Mouse (Mus musculus) heart, embryonic 11.5 days (tissue): ENCODE measurements around the gene Fam160b1. TPM values are rescaled to one million over a fixed set of nuclear protein-coding genes. Genes with fewer than 3 reads are reported as not detected.
A peak's percentile ranks its signal among the peaks of the same experiment; 100 is the strongest.

Experiments
- ATAC-seq: fragments of 200-750 bp; cut with Nextera tagmentation; replicated peaks from 2 replicates; pipeline ENCODE4 v1.8.0; 2017; ENCODE audit warnings: moderate library complexity; ENCODE audit not compliant: insufficient number of reproducible peaks, low FRiP score, low TSS enrichment
- H3K27ac ChIP-seq: fragments of 300-500 bp; sonication (generic); 2 replicates; pipeline ENCODE4 v1.5.1; 2014; ENCODE audit warnings: mild to moderate bottlenecking, low read depth, low read length
- H3K27me3 ChIP-seq: fragments of 300-500 bp; sonication (generic); 2 replicates; pipeline ENCODE4 v1.6.1; 2014; ENCODE audit warnings: mild to moderate bottlenecking, low read length, mixed read lengths; ENCODE audit not compliant: control insufficient read depth, insufficient read depth
- H3K36me3 ChIP-seq: fragments of 300-500 bp; sonication (generic); 2 replicates; pipeline ENCODE4 v1.6.1; 2014; ENCODE audit warnings: mild to moderate bottlenecking, low read length, moderate library complexity, mixed read lengths; ENCODE audit not compliant: control insufficient read depth, insufficient read depth
- H3K4me1 ChIP-seq: fragments of 300-500 bp; sonication (generic); 2 replicates; pipeline ENCODE4 v1.6.1; 2014; ENCODE audit warnings: low read length; ENCODE audit not compliant: control insufficient read depth, insufficient read depth
- H3K4me2 ChIP-seq: fragments of 300-500 bp; sonication (generic); 2 replicates; pipeline ENCODE4 v1.6.1; 2014; ENCODE audit warnings: mild to moderate bottlenecking, moderate library complexity
- H3K4me3 ChIP-seq: fragments of 300-500 bp; sonication (generic); 2 replicates; pipeline ENCODE4 v1.5.1; 2014; ENCODE audit warnings: low read depth, low read length
- H3K9ac ChIP-seq: fragments of 300-500 bp; sonication (generic); 2 replicates; pipeline ENCODE4 v1.6.1; 2014; ENCODE audit warnings: mild to moderate bottlenecking, low read depth, low read length, moderate library complexity
- H3K9me3 ChIP-seq: fragments of 300-500 bp; sonication (generic); replicated peaks from 2 replicates; pipeline ENCODE4 v1.6.1; 2016; ENCODE audit warnings: low read length; ENCODE audit not compliant: control insufficient read depth
- WGBS: fragments of 180-500 bp; shearing (Covaris S2); extraction: QIAGEN DNeasy Blood & Tissue Kit; methylation state at CpG from one replicate; pipeline ENCODE4 v1.1.7; 2014; ENCODE audit not compliant: insufficient replicate concordance; 5-methylcytosine and 5-hydroxymethylcytosine counted together
- polyA plus RNA-seq: library from polyadenylated mRNA; unstranded; fragments of >200 nt; fragmentation: Nextera tagmentation; extraction: Ambion mirVana; gene quantifications from 2 replicates; pipeline ENCODE4 v1.2.1, GENCODE M21; 2014

The Fam160b1 gene
- polyA plus RNA-seq, 1 experiment from 2014 or later, result 11.8 TPM

DNA sequence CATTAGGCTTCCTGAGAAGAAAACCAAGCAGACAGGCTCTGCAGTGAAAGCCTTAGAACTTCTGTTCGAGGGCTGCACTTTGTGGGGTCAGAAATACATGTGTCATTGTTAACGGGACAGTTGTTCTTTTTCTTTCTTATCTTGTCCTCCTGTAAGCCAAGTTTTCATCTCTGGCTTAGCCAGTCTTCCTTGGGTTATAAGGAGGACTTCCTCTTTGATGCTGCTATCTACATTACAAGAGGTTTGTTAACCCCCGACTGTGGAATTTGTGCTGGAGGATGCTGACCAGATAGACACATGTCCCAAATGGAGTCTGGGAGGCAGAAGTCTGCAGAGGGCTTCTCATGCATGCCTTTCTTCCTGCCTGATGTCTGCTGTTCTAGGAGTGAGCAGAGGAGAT, 52.7 kb downstream of the Fam160b1 start:
- Histone ChIP-seq H3K27ac (no peak overlapping the region), H3K4me3 (no peak overlapping the region), H3K4me2 (no peak overlapping the region), H3K9ac (no peak overlapping the region), H3K4me1 (peaks cover 12% of the 10 kb centered on the region), H3K36me3 (no peaks in the 10 kb centered on the region), H3K9me3 (no peaks in the 10 kb centered on the region), H3K27me3 (no peaks in the 10 kb centered on the region)
- 11% methylated on average over 3 of the region's 3 CpGs for WGBS
- no peak for ATAC-seq

GRCm38 (mm10) chr19:57413918-57414317, 53.4 kb downstream of the Fam160b1 start:
- WGBS, result 75% methylated on average over 6 of the region's 6 CpGs
- no peaks in the 10 kb centered on the region for H3K9me3 ChIP-seq
- no peaks in the 10 kb centered on the region for H3K27me3 ChIP-seq
- peaks cover 12% of the 10 kb centered on the region for H3K4me1 ChIP-seq
- ATAC-seq, result no peak
- no peak overlapping the region for H3K4me2 ChIP-seq
- no peak overlapping the region for H3K27ac ChIP-seq
- H3K9ac ChIP-seq, result no peak overlapping the region
- H3K36me3 ChIP-seq, result no peaks in the 10 kb centered on the region
- no peak overlapping the region for H3K4me3 ChIP-seq

DNA sequence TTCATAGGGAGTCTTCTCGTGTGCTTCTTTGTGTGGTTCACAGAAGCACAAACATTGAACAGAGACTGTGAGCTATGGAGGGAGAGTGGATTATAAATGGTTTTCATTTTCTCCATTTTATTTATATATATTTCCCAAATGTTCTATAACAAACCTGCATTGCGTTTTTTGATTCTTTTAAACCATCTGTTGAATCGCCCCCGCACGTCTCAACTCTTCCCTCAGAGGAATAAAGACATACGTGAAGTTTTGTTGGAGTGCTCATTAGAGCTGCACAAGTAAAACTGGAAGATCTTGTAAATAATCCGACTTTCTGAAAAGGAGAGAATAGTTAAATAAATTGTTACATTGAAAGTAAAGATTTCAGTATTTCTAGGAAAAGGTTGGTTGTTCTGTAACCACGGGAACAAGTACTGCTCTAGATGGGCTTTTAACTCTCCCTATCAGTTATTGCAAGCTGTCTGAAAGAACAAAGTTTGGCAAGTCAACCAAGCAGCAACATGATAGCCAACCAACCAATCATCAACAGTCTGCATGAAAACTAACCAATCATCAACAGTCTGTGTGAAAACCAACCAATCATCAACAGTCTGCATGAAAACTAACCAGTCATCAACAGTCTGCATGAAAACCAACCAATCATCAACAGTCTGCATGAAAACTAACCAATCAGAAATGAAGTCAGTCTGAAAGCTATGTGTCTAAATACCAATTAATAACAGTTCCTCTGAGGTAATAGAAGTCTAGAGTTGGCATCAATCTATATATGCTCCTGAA, 54.7 kb downstream of the Fam160b1 start:
- H3K9me3 ChIP-seq, result no peaks in the 10 kb centered on the region
- H3K9ac ChIP-seq, result no peak overlapping the region
- H3K4me1 ChIP-seq, result peaks cover 12% of the 10 kb centered on the region
- H3K36me3 ChIP-seq, result no peaks in the 10 kb centered on the region
- no peaks in the 10 kb centered on the region for H3K27me3 ChIP-seq
- H3K4me3 ChIP-seq, result no peak overlapping the region
- 84% methylated on average over 8 of the region's 8 CpGs for WGBS
- no peak for ATAC-seq
- no peak overlapping the region for H3K4me2 ChIP-seq
- H3K27ac ChIP-seq, result no peak overlapping the region

GRCm38 (mm10) chr19:57417800-57418580, 57.5 kb downstream of the Fam160b1 start:
- Histone ChIP-seq H3K27ac (no peak overlapping the region), H3K4me3 (peak overlapping the region; percentile 19), H3K4me2 (peak overlapping the region; percentile 58), H3K4me1 (no peaks in the 10 kb centered on the region; the same call in 1 of the 2 replicates), H3K36me3 (no peaks in the 10 kb centered on the region), H3K27me3 (no peaks in the 10 kb centered on the region), H3K9ac (peak overlapping the region; percentile 56; the same call in 1 of the 2 replicates), H3K9me3 (no peaks in the 10 kb centered on the region)
- 18% methylated on average over 17 of the region's 17 CpGs for WGBS
- ATAC-seq, result no peak

GRCm38 (mm10) chr19:57423402-57423801, 62.9 kb downstream of the Fam160b1 start:
- H3K4me3 ChIP-seq, result no peak overlapping the region
- H3K9me3 ChIP-seq, result no peaks in the 10 kb centered on the region
- peaks cover 4% of the 10 kb centered on the region; the same call in 1 of the 2 replicates for H3K4me1 ChIP-seq
- H3K9ac ChIP-seq, result no peak overlapping the region
- H3K4me2 ChIP-seq, result no peak overlapping the region
- no peak overlapping the region for H3K27ac ChIP-seq
- 31% methylated on average over 3 of the region's 3 CpGs for WGBS
- no peaks in the 10 kb centered on the region for H3K36me3 ChIP-seq
- no peak for ATAC-seq
- H3K27me3 ChIP-seq, result 0 out of 2 replicates have a peak, but pooled peaks cover 2% of the 10 kb centered on the region

DNA sequence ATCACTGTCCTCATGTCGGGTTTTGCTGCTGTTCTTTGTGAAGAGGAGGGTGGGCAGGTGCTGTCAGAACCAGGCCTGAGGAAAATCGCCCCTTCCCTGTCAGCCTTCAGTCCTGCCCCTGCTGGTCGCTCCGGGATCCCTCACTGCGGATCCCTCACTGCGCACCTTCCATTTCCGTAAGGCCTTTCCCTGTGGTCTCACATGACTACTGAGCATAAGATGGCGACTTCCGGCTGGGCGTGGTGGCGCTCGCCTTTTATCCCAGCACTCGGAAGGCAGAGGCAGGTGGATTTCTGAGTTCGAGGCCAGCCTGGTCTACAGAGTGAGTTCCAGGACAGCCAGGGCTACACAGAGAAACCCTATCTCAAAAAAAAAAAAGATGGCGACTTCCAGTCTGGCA, 64.8 kb downstream of the Fam160b1 start:
- Histone ChIP-seq H3K27me3 (0 out of 2 replicates have a peak, but pooled peaks cover 2% of the 10 kb centered on the region), H3K4me2 (no peak overlapping the region), H3K9ac (no peak overlapping the region), H3K36me3 (no peaks in the 10 kb centered on the region), H3K9me3 (no peaks in the 10 kb centered on the region), H3K27ac (no peak overlapping the region), H3K4me3 (no peak overlapping the region), H3K4me1 (peaks cover 4% of the 10 kb centered on the region; the same call in 1 of the 2 replicates)
- 88% methylated on average over 15 of the region's 15 CpGs for WGBS
- ATAC-seq, result no peak

DNA sequence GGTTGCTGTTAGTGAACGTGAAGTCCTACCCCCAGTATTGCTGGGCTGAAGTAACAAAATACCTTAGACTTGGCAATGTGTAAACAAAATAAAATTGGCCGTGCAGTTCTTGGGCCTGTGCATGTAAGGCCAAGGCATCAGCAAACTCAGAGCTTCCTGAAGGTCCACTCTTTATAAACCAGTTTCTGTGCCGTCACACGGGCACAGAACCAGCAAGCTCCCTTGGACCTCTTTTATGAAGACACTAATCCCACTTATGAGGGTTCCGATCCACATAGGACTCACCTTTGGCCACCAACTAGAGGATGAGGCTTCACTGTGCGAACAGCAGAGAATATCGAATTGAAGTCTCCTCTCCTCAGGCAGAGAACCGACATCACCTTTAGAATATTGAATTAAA, 66.4 kb downstream of the Fam160b1 start:
- Histone ChIP-seq H3K27me3 (0 out of 2 replicates have a peak, but pooled peaks cover 2% of the 10 kb centered on the region), H3K9ac (no peak overlapping the region), H3K36me3 (no peaks in the 10 kb centered on the region), H3K4me2 (no peak overlapping the region), H3K9me3 (no peaks in the 10 kb centered on the region), H3K4me1 (peaks cover 4% of the 10 kb centered on the region; the same call in 1 of the 2 replicates), H3K4me3 (no peak overlapping the region), H3K27ac (no peak overlapping the region)
- ATAC-seq, result no peak
- 83% methylated on average over 8 of the region's 8 CpGs for WGBS

DNA sequence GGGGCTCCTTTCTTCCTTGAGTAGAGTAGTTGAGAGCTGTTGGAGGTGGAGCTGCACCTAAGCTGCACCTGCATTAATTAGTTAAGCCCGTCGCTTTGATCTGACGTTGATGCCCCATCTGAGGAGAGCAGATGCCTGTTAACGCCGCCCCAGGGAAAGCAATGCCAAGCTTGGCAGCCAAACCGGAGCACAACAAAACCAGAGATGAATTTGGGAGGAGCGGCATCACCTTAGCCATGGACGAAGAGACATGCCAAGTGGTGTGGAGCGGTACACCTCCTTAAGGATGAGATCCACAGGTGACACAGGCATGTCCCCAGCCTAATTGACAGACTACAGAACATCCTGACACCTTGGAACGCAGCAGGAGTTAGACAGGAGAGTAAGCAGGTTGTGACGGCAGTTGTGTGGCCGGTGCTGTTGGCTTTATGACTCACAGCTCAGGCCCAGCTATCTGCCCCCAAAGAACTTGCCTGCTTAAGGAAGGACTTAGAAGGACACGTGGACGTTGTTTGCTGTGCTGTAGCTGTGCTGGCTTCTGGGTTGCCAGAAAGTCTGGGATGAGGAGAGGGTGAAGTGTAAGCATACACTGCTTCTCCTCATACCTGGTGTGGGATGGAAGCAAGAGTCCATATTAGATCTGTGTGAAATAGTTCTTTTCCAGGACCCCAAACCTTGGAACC, 67.4 kb downstream of the Fam160b1 start:
- H3K27ac ChIP-seq, result no peak overlapping the region
- 0 out of 2 replicates have a peak, but pooled peaks cover 2% of the 10 kb centered on the region for H3K27me3 ChIP-seq
- ATAC-seq, result no peak
- no peak overlapping the region for H3K4me2 ChIP-seq
- H3K9me3 ChIP-seq, result no peaks in the 10 kb centered on the region
- no peak overlapping the region for H3K4me3 ChIP-seq
- H3K9ac ChIP-seq, result no peak overlapping the region
- WGBS, result 76% methylated on average over 14 of the region's 14 CpGs
- peaks cover 4% of the 10 kb centered on the region; the same call in 1 of the 2 replicates for H3K4me1 ChIP-seq
- H3K36me3 ChIP-seq, result no peaks in the 10 kb centered on the region
